Comparison of ENCODE assay signal across 8 mouse cellular contexts in genomic region chr17:84044472-84044936, GRCm38 (mm10).
DNase-seq lines count a peak whose midpoint lies in the region; ATAC-seq and TF ChIP-seq lines count a peak whose summit lies in the region.

No protein-coding gene starts in this region.

- TF ChIP-seq CTCF in intestine, postnatal 0 days (IDR thresholded peaks at IDR 0.05; ENCODE audit: low read depth) = no peak

- no peak overlapping the region for H3K9ac ChIP-seq in intestine, postnatal 0 days (ENCODE audit: low read depth, low read length)
- no peak overlapping the region for H3K9ac ChIP-seq in lung, embryonic 15.5 days

- H3K27me3 ChIP-seq in embryonic facial prominence, embryonic 10.5 days (replicated peaks; ENCODE audit: low read depth, poor library complexity, severe bottlenecking) = no peaks in the 10 kb centered on the region
- H3K27me3 ChIP-seq in intestine, postnatal 0 days (replicated peaks; ENCODE audit: control insufficient read depth, insufficient read depth, low read length) = no peaks in the 10 kb centered on the region
- no peaks in the 10 kb centered on the region for H3K27me3 ChIP-seq in lung, embryonic 15.5 days

- peaks cover 43% of the 10 kb centered on the region for H3K4me1 ChIP-seq in embryonic facial prominence, embryonic 10.5 days
- peaks cover 21% of the 10 kb centered on the region for H3K4me1 ChIP-seq in intestine, postnatal 0 days (replicated peaks; ENCODE audit: control insufficient read depth, insufficient read depth, low read length)
- H3K4me1 ChIP-seq in lung, embryonic 15.5 days = peaks cover 30% of the 10 kb centered on the region

- no peak overlapping the region for H3K4me3 ChIP-seq in embryonic facial prominence, embryonic 10.5 days
- no peak overlapping the region for H3K4me3 ChIP-seq in intestine, postnatal 0 days (ENCODE audit: low read depth, low read length)
- no peak overlapping the region for H3K4me3 ChIP-seq in lung, embryonic 15.5 days

- H3K36me3 ChIP-seq in embryonic facial prominence, embryonic 10.5 days (replicated peaks) = no peaks in the 10 kb centered on the region
- H3K36me3 ChIP-seq in intestine, postnatal 0 days (ENCODE audit: control insufficient read depth, insufficient read depth) = no peaks in the 10 kb centered on the region
- H3K36me3 ChIP-seq in lung, embryonic 15.5 days = no peaks in the 10 kb centered on the region

- ATAC-seq in intestine, postnatal 0 days = peak; percentile 85
- peak; percentile 89 for ATAC-seq in lung, embryonic 15.5 days (ENCODE audit: borderline replicate concordance, extremely low read depth, low FRiP score, low TSS enrichment)
- no peak for ATAC-seq in frontal cortex, adult (ENCODE audit: low TSS enrichment)

- no peak overlapping the region for H3K4me2 ChIP-seq in intestine, postnatal 0 days (replicated peaks; ENCODE audit: low read depth)
- no peak overlapping the region for H3K4me2 ChIP-seq in lung, embryonic 15.5 days

- peak; percentile 50 for DNase-seq in adrenal gland, postnatal 36 days
- no peak for DNase-seq in adrenal gland, adult 8-10 months
- peak; percentile 85 for DNase-seq in embryonic facial prominence, embryonic 10.5 days (ENCODE audit: low spot score)
- DNase-seq in right cerebral cortex, adult 2 months (ENCODE audit: low spot score in 2 of 2) = no peak
- no peak for DNase-seq in thymus, postnatal 4 days

- 34% methylated on average over 5 of the region's 5 CpGs for WGBS in embryonic facial prominence, embryonic 10.5 days
- WGBS in intestine, postnatal 0 days = 6% methylated on average over 5 of the region's 5 CpGs
- WGBS in lung, embryonic 15.5 days = 20% methylated on average over 5 of the region's 5 CpGs

- peaks cover 9% of the 10 kb centered on the region for H3K9me3 ChIP-seq in embryonic facial prominence, embryonic 10.5 days
- H3K9me3 ChIP-seq in intestine, postnatal 0 days (ENCODE audit: control insufficient read depth) = 0 out of 2 replicates have a peak, but pooled peaks cover 2% of the 10 kb centered on the region
- peaks cover 5% of the 10 kb centered on the region; the same call in 1 of the 2 replicates for H3K9me3 ChIP-seq in lung, embryonic 15.5 days

- peak overlapping the region; percentile 78 for H3K27ac ChIP-seq in embryonic facial prominence, embryonic 10.5 days (replicated peaks)
- peak overlapping the region; percentile 50; the same call in 1 of the 2 replicates for H3K27ac ChIP-seq in intestine, postnatal 0 days (ENCODE audit: low read depth, low read length)
- H3K27ac ChIP-seq in lung, embryonic 15.5 days = peak overlapping the region; percentile 61

Comparison
In these comparisons a context has a peak if more than half of its experiments do, and no peak if none do; other contexts are left out.
1. DNase-seq: peak in adrenal gland, postnatal 36 days (2 of 2) and embryonic facial prominence, embryonic 10.5 days (single experiment); none in adrenal gland, adult 8-10 months (single experiment), right cerebral cortex, adult 2 months (0 of 2) and thymus, postnatal 4 days (single experiment).
2. Peak in every context shown above with its lines, with median percentiles within 50 percentile points of each other: H3K27ac ChIP-seq.